Mouse (Mus musculus) cerebellum, adult 2 months (tissue): ENCODE measurements around the gene Ddt. TPM values are rescaled to one million over a fixed set of nuclear protein-coding genes. Genes with fewer than 3 reads are reported as not detected.

Experiments
- DNase-seq, 2 experiments: peaks; one replicate each; pipeline ENCODE4 v3.0.0; 2021
- H3K27ac ChIP-seq: fragments of 200-500 bp; 2 replicates; pipeline ENCODE4 v1.5.1; 2012; ENCODE audit warnings: low read length, control low read depth, inconsistent platforms; ENCODE audit not compliant: insufficient read depth
- H3K27me3 ChIP-seq: fragments of 200-500 bp; 2 replicates; pipeline ENCODE4 v1.6.1; 2012; ENCODE audit warnings: inconsistent platforms, mild to moderate bottlenecking, low read length, moderate library complexity; ENCODE audit not compliant: control insufficient read depth, insufficient read depth
- H3K4me1 ChIP-seq: fragments of 200-500 bp; 2 replicates; pipeline ENCODE4 v1.6.1; 2011; ENCODE audit warnings: low read length; ENCODE audit not compliant: control insufficient read depth, insufficient read depth
- H3K4me3 ChIP-seq: fragments of 200-500 bp; replicated peaks from 2 replicates; pipeline ENCODE3; 2011; ENCODE audit warnings: mild to moderate bottlenecking, low read depth, low read length, control low read depth; ENCODE audit not compliant: insufficient read depth
- CTCF ChIP-seq: fragments of 200-500 bp; IDR thresholded peaks from 2 replicates; pipeline ENCODE4 v1.5.1; 2011; ENCODE audit warnings: low read depth, mild to moderate bottlenecking, control low read depth, low read length, moderate library complexity, borderline replicate concordance; ENCODE audit not compliant: insufficient read depth
- POLR2A ChIP-seq: fragments of 200-500 bp; IDR thresholded peaks from 2 replicates; pipeline ENCODE4 v1.6.1; 2011; ENCODE audit warnings: low read length, control low read depth, borderline replicate concordance; ENCODE audit not compliant: insufficient read depth
- WGBS: fragments of 180-500 bp; shearing (Covaris S2); methylation state at CpG from one replicate; pipeline ENCODE4 v1.1.7; 2018; 5-methylcytosine and 5-hydroxymethylcytosine counted together
- polyA plus RNA-seq: library from polyadenylated mRNA; depleted of rRNA; stranded (reverse); fragments of >200 nt; gene quantifications from 2 replicates; pipeline ENCODE4 v1.2.3, GENCODE M21; 2012

Ddt gene
- polyA plus RNA-seq, 1 experiment, result 146 TPM

DNA sequence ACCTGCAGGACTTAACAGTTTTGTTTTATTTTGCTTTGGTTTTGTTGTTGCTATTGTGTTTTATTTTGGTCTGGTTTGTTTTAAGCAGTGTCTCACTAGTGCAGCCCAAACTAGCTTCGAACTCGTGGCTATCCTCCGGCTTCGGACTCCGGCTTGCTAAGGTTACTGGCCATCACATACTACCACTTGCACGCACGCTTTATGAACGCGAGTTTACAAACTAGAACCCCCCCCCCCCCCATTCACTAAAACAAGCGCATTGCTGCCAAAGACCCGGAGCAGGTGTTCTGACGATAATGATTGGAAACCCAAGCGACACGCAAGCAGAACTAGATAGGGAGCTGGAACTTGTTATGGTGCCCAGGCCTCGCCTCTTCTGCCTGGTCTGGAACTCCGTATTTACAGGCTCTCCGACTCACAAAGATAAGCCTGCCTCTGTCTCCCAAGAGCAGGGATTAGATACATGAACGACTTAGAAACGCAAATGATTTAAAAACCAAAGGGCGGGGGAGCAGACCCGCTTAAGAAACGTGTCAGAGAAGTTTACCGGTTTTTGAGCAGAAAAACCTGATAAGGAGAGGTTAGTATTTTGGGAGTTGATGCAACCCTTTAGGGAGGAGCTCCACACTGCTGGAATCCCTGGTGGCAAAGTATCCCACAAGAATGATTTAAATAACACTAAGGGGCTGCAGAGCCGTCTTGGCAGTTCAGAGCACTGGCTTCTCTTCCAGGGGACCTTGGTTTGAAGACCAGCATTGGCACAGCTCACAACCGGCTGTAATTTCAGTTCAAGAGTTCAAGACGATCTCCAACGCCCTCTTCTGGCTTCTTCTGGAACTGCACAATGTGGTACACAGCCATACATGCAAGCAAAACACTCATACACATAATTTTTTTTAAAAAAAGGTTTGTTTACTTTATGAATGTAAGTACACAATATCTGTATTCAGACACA lies 8.4 kb downstream of the Ddt start:
- peak; percentile 60 for TF ChIP-seq CTCF
- TF ChIP-seq POLR2A, result no peak
- H3K27me3 ChIP-seq, result no peaks in the 10 kb centered on the region
- WGBS, result under 1% methylated on average over 27 of the region's 27 CpGs
- peak overlapping the region; percentile 59 for H3K4me3 ChIP-seq
- H3K27ac ChIP-seq, result no peak overlapping the region
- no peaks in the 10 kb centered on the region; the same call in 1 of the 2 replicates for H3K4me1 ChIP-seq
- peak; percentile 66 to 74 for DNase-seq

DNA sequence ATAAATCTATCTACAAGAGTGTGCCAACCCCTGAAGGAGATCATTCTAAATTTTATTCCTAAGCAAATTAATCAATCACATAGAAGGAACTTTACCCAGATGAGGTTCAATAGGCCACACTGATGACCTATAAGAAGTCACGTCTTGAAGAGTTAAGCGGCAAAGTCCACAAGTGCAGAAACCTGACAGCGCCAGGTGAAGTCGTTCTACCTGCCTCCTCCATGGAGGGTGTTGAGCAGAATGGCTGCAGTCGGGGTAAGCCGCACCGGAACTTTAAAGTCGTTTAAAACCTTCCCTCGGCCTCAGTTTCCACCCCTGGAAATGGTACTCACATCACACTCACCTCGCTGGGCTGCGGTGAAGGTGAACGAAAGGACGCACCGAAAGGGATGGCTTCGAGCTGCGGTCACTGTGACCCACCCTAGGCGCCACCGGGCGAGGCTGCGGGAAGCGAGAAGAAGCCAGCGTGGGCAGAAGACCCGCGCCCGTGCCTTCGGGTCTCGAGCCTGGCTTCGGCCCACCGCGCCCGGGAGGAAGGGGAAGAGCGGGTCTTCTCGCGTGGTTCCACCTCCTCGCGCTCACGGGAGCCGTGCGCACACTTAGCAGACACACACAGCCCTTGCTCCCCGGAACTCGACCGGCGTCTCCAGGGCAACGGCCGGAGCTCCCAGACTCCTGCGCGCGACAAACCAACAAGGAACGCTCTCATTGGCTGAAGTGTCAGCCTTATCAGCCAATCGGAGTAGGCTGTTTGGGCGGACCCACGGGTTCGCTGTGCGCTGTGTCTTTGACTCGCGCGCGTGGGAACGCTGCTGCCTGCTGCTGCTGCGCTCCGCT lies 9.3 kb downstream of the Ddt start, which contains the start of gene Cabin1:
Gene Cabin1 (minus strand): TSS at position 660 of the 837 bp plus-strand sequence.
- WGBS, result under 1% methylated on average over 61 of the region's 61 CpGs
- Histone ChIP-seq H3K4me1 (no peaks in the 10 kb centered on the region; the same call in 1 of the 2 replicates), H3K4me3 (peak within 1 kb of the TSS; percentile 59), H3K27ac (0 out of 2 replicates have a peak within 1 kb of the TSS, but pooled peaks have one; percentile 10), H3K27me3 (no peaks in the 10 kb centered on the region)
- peak; percentile 98 for TF ChIP-seq POLR2A
- TF ChIP-seq CTCF, result no peak
- peak; percentile 97 to 98 for DNase-seq

DNA sequence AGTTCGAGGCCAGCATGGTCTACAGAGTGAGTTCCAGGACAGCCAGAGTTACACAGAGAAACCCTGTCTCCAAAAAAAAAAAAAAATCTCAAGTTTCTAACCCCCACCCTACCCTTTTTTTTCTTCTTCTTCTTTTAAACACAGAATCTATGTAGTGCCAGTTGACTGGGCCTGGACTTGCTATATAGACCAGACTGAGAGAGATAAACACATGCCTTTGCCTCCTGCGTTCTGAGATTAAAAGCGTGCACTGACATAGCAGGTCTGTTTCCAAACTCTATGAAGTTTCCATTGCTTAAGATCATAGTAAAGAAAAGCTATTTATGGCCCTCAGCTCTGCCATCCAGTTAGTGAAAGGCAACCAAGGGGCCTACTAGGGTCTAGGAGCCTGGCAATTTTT lies 10.8 kb downstream of the Ddt start:
- Histone ChIP-seq H3K27ac (no peak overlapping the region), H3K27me3 (no peaks in the 10 kb centered on the region), H3K4me3 (no peak overlapping the region), H3K4me1 (no peaks in the 10 kb centered on the region; the same call in 1 of the 2 replicates)
- WGBS, result 90% methylated on average over 3 of the region's 3 CpGs
- DNase-seq, result no peak
- TF ChIP-seq POLR2A (no peak), CTCF (no peak)

DNA sequence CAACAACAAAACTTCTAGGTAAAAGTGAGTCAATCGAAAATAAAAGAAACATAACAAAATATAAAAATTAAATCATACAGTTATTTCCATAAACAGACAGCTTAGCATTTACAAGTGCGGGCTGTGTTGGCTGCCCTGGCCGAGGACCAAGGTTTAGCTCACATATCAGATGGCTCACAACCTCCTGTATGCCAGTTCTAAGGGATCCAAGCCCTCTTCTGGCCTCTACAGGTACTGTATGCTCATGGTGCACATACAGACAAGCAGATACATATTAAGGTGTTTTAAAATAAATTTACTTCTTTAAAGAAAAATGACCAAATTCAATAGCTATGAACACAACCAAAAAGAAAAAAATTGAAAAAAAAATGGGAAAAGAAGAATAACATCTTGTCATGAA lies 12.9 kb downstream of the Ddt start:
- Histone ChIP-seq H3K4me3 (no peak overlapping the region), H3K27me3 (no peaks in the 10 kb centered on the region), H3K27ac (no peak overlapping the region), H3K4me1 (peaks cover 7% of the 10 kb centered on the region)
- no peak for TF ChIP-seq CTCF
- no peak for TF ChIP-seq POLR2A
- no peak for DNase-seq
- 95% methylated on average over 3 of the region's 3 CpGs for WGBS

DNA sequence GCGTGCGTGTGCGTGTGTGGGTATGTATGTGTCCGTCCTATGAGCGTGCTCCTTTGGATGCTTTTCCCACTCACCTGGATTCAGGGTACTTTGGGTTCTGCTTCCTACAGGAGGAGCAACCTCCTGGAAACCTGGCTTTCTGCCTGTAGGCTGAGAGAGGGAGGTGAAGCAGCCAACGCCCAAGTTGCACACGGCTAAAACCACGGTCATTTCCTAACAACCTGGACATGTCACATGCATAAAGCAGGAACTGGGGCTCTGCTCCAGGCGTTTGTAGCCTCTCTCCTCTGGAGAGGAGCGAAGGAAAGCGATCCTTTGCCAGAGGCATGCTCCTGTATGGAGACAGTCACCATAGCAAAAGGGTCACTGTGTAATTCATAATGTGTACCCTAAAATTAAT lies 16.5 kb downstream of the Ddt start:
- WGBS, result 69% methylated on average over 11 of the region's 11 CpGs
- no peak overlapping the region for H3K4me3 ChIP-seq

DNA sequence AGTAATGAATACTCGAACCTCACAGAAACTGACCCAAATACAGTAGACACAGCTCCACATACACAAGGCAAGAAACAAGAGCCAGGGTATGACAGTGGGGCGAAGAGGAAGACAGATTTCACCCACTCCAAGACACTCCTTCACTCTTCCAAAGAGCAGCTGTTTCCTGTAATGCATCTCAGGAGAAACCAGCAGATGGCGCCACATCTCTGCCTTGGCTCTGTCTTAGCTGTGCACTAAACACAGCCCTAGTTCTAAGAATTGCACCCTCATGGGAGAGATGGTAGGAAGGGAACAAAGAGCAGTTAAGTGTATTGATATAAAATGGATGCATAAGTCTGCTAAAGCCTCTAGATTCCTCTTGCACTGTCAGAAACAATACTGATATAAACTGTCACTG lies 29.2 kb downstream of the Ddt start:
- Histone ChIP-seq H3K27me3 (no peaks in the 10 kb centered on the region), H3K4me3 (no peak overlapping the region), H3K4me1 (peaks cover 25% of the 10 kb centered on the region), H3K27ac (peak overlapping the region; percentile 77)
- DNase-seq, result peak; percentile 81 to 85
- WGBS, result 41% methylated on average over 3 of the region's 3 CpGs
- TF ChIP-seq CTCF (peak; percentile 94), POLR2A (no peak)

More for the DNA sequence above, 16.5 kb downstream of the Ddt start:
- H3K4me1 ChIP-seq, result peaks cover 8% of the 10 kb centered on the region
- DNase-seq, result no peak
- no peak for TF ChIP-seq POLR2A
- TF ChIP-seq CTCF, result no peak
- no peaks in the 10 kb centered on the region for H3K27me3 ChIP-seq
- H3K27ac ChIP-seq, result no peak overlapping the region

DNA sequence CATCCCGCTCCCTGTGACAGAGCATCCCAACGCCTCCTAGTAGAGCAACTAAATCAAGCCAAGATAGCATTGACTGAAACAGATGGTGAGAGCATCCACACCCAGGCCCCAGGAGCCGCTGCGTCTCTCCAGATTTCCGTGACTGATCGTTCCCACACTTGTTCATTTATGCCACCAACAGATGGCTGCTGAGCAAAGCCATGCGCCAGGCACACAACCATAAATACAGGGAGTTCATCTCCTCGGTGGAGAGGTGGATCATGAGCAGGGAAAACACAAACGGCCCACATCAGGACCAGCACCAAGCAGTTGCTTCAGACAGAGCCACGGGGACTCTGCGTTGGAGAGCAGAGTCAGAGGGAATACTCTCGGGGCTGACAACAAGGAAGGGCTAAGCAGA lies 29.8 kb downstream of the Ddt start:
- Histone ChIP-seq H3K4me3 (no peak overlapping the region), H3K27me3 (no peaks in the 10 kb centered on the region), H3K4me1 (peaks cover 25% of the 10 kb centered on the region), H3K27ac (peak overlapping the region; percentile 77)
- WGBS, result 14% methylated on average over 12 of the region's 12 CpGs
- peak; percentile 68 to 81 for DNase-seq
- TF ChIP-seq POLR2A, result no peak
- no peak for TF ChIP-seq CTCF

DNA sequence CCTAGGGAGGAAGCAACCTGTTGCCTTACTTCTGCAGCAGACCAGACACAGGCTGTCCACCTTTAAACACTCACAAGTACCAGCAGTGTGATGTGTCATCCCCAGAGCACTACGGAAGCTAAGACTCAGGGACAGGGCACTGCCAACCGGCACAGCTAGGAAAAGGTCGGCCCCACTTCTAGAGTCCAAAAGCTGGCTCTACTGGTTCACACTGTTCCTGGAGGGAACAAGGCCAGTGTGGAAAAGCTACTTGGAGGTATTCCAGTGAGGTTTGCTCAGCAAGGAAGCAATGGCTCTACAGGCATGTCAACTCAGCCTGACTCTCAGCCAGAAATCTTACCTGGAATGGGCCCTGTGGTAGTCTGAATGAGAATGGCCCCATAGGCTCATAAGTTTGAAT lies 32.3 kb downstream of the Ddt start:
- TF ChIP-seq CTCF, result no peak
- no peak for TF ChIP-seq POLR2A
- 10% methylated on average over 3 of the region's 3 CpGs for WGBS
- Histone ChIP-seq H3K27ac (no peak overlapping the region), H3K4me3 (no peak overlapping the region), H3K27me3 (no peaks in the 10 kb centered on the region), H3K4me1 (peaks cover 25% of the 10 kb centered on the region)
- peak; percentile 34 to 54 for DNase-seq
